Mouse (Mus musculus) hematopoietic stem cell, adult 5-6 weeks (primary cell): ENCODE results near the gene Hpdl. TPM values are rescaled to one million over a fixed set of nuclear protein-coding genes. Genes with fewer than 3 reads are reported as not detected.
"Not testable (repeated sequence)": the region's sequence is repeated elsewhere in the genome, so short reads cannot be mapped to it uniquely, and the experiment has no call there.

ENCODE experiments used
- ATAC-seq, 2 experiments: fragments of 125-278 bp in 1 of 2; replicated peaks in 1 of 2; 2 replicates each; pipeline ENCODE4 v1.8.0; 2016 to 2017; ENCODE audit warnings: inconsistent platforms in 2 of 2, mild to moderate bottlenecking in 2 of 2, moderate number of reproducible peaks in 2 of 2, low read depth in 1 of 2, moderate TSS enrichment in 1 of 2; ENCODE audit not compliant: low FRiP score in 2 of 2, poor library complexity in 2 of 2, severe bottlenecking in 2 of 2, insufficient read depth in 1 of 2, low TSS enrichment in 1 of 2
- total RNA-seq: library from RNA; stranded (forward); fragments of 172-1452, 232-1000 nt; gene quantifications from 2 replicates; pipeline ENCODE4 v1.2.3, GENCODE M21; 2017

Gene Hpdl
- total RNA-seq = 0.10 TPM in 1 of 2 replicates, not detected in the other

GRCm38 (mm10) chr4:116821694-116822016, at the start of gene Hpdl:
Gene Hpdl, minus strand, starts transcription at chr4:116821707.
- 0 out of 4 replicates have a peak, but pooled peaks of 1 of the 2 experiments have one; percentile 28 for ATAC-seq

DNA sequence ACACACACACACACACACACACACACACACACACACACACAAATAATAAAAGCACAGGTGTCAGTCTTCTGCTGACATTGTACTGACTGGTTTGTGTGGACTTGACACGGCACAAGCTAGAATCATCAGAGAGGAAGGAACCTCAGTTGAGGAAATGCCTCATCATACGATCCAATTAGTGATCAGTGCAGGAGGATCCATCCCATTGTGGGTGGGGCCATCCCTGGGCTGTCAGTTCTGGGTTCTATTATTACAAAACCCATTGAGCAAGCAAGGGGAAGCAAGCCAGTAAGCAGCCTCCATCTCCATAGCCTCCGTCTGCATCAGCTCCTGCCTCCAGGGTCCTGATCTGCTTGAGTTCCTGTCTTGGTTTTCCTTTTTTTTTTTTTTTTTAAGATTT, 48.4 kb upstream of the Hpdl start:
- no peak for ATAC-seq

DNA sequence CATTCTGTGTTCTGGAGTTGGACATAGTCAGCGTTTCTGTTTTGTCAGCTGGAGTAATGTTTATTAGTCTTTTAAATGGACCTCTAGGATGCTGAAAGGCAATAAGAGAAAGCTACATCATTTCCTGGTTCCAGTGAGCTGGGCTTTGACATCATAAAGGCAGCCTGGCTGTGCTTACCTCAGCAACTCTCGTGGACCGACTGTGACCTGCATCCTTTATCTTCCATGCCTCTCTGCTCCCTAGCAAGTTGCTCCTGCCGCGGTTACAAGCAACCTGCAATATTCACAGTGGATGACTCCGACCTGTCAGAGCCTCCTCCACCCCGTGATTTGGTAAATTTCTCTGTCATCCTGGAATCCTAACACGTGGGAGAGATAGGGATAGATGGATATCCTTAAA, 40.5 kb upstream of the Hpdl start:
- ATAC-seq = no peak

DNA sequence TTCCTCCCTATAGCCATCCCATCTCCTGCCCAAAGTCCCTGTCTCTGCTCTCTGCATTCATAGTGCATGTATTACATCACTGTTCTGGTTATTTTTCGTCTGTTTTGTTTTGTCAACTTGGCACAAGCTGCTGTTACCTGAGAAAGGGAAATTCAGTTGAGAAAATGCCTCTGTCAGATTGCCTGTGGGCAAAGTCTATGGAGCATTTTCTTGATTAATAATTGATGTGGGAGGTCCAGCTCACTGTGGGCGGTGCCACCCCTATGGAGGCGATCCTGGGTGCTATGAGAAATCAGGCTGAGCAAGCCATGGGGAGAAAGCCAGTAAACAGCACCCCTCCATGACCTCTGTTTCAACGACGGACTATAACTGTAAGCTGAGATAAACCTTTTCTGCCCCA, 38.2 kb upstream of the Hpdl start:
- no peak for ATAC-seq

- ATAC-seq = no peak
These were observed 35.7 kb upstream of the Hpdl start for GRCm38 (mm10) chr4:116857203-116857602.

DNA sequence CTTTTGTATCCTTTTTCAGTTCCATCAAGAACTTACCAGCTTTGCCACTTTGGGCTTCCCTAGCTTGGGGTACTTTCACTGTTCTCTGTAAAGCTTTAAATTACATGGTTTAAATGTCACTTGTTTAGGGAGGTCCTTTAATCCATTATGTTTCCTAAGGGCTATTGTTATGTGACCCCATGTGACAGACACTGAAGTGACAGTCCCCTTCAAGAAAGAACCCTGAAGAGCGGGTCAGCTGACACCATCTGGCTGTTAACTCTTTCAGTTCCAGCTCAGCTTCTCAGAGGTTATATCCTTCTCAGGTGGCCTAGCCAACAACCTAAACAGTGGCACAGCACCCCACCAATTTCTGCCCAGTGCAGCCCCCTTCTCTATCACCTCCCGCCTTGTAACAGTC, 32.8 kb upstream of the Hpdl start:
- ATAC-seq = no peak

DNA sequence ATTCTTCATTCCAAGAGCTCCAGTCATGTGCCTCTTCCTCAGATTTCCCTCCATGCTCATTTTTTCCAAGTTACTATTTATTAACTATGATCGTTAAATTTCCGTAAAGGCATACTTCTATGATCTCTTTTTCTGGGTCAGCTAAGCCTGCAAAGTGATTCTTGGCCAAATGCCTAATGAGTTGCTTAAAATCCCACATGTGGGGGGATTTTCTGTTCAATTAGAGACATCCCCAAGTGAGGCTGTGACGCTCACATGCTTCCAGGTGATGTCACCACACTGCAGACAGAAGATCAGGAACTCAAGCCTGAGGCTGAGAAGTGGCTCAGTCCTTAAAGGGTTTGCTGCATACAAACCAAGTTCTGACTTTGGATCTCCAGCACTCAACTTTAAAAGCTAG, 28.4 kb upstream of the Hpdl start:
- no peak for ATAC-seq

DNA sequence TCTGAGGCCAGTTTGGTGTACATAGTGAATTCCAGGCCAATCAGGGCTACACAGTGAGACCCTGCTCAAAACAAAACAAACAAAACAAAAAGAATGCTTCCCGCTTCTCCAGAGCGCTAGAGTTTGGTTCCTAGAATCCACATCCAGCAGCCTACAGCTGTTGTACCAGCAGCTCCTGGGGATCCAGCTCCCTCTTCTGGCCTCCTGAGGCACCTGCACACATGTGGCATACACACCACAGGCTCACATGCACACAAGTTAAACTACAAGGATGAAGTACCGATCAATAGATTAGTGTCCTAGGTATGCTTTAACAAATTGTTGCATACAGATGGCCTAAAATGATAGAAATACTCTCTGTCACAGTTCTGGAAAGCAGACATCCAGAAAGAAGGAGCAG, 22.8 kb upstream of the Hpdl start:
- ATAC-seq = no peak

GRCm38 (mm10) chr4:116840841-116841240, 19.3 kb upstream of the Hpdl start:
- ATAC-seq = no peak

DNA sequence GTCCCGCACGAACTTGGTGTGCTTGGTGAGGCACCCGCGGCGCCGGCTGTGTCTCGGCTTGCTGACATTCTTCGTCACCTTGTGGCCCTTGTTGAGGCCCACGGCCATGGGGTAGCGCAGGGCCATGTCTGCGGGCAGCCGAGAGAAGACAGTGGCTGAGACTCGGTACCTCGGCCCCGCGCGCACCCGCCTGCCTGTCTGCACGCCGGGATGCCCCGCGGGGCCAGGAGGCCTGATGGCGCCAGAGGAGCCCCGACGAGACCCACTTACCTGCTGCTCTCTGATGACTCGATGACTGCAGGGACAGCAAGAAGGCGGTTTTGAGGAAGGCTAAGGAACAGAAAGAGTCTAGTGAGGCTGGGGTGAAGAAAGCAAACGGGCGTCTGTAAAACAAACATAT, 18.6 kb upstream of the Hpdl start:
- ATAC-seq = not testable (repeated sequence)

- no peak for ATAC-seq
These were observed 17.5 kb upstream of the Hpdl start for GRCm38 (mm10) chr4:116838999-116839398.

GRCm38 (mm10) chr4:116830070-116830368, 8.5 kb upstream of the Hpdl start:
- ATAC-seq = no peak

DNA sequence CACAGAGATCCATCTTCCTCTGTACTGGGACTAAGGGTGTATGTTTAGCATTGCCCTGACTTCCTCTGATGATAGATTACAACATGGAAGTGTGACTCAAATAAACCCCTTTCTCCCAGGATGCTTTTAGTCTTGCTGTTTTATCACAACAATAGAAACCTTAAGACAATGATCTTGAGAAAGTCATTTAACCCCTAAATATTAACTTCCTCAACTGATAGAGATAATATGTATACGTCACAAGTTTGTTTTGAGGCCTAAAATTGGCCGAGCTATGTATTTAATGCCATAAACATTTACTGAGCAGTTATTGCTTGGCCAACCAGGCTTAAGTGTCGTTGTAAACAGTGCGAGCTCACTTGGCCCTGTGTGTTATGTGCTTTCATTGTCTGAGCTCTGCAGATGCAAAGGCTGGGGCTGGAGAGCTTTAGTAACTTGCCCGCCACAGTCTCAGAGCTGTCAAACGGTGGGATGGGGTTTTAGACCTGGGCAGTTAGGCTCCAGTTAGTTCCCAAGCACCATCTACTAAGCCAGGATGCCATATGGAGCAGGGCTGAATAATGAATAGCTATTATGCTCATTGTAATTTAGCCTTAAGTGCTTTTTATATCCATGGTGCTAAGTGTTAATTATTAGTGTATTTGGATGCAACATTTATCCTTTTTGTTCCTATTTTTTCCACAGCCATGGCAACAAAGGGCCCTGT, 8.0 kb upstream of the Hpdl start:
- no peak for ATAC-seq

DNA sequence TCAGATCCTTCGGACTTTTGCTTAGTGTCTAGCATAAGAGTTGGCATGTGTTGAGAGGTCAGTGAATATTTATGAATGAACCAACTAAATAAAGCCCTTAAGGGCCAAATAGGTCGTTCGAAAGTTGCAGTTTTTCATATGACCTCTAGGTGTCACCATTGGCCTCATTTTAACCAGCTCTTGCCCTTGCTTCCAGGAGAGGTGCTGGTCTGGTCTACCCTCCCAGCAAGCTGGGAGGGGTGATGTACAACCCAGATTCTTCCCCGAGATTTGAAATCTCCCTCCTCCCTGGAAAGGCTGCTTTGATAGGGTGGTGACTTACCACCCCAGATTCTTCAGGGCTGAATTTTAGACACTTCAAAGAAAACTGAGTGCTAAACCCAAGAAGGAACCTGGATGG, 6.3 kb upstream of the Hpdl start:
- peak; percentile 58 to 80 for ATAC-seq

DNA sequence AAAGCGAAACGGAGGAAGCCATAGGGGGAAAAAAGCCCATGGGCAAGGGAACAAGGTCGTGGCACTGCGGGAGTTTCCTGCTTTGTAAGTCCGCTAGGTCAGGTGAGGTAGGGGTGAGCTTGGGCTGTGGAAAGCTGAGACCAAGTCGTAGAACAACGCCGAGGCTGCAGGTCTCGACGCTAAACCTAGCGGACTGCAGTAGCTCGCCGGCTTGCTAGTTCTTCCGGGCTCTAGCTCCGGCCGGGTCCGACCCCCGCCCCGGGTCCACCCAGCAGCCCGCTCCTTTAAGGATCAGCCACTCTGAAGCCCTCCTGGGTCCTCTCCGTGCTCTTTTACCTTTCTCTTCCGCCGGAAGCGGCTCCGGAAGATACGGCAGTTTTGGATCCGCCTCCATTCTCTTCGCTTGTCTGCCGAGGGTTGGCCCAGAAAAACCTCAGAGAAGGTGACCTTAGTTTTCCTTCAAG, 3.1 kb upstream of the Hpdl start:
- ATAC-seq = peak; percentile 19 to 34; a peak in 3 of 4 replicates

DNA sequence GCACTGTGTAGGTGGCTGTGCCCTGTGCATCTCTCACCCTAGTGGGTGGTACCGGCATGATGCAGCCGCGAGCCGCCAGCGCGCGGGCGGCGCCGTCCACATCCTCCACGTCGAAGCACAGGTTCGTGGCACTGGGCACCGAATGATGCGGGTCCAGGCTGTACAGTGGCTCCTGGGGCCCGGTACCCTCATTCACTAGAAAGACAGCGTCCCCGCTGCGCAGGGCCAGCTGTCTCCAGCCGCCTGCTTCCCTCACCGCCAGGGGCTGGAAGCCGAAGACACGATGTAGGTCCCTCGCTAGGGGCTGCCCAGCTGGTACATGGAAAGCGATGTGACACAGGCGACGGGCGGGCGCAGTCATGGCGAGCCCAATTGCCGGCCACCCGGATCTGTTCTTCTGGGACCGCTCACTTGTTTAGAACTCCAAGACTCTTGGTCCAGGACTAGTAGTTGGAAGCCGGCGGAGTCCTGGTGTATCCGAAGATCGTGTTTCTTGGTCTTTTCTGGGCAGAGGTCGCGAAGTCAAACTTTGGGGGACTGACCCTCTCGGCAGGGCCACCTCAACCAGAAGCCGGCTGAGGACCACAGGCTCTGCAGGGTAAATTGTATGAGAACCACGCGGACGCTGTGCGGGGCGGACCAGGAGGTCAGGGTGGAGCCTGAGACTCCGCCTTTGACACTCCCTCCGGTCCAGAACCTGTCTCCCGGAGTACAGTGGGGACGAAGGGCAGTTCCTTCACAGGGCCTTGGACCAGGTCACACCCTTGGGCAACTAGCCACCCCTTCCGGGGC, 409 bp downstream of the Hpdl start:
- peak; percentile 65 to 78 for ATAC-seq

GRCm38 (mm10) chr4:116819968-116820901, 1.3 kb downstream of the Hpdl start:
- ATAC-seq = no peak; a peak in 1 of 4 replicates

DNA sequence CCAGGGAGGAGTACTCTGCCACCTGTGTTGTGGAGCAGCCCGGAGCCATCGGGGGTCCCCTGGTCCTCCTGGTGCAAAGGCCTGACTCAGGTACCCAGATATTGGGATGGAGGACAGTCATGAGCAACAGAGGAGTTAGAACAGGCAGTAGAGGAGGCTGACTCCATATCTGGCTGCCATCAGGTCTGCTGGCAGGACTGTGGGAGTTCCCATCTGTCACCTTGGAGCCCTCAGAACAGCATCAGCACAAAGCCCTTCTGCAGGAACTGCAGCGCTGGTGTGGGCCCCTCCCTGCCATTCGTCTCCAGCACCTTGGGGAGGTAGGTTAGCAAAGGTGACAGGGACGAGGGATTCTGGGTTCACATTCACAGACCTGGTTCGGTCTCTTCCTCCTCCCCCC, 4.0 kb downstream of the Hpdl start:
- ATAC-seq = no peak
